Mouse (Mus musculus): ENCODE data around the gene Dazl.

DNA sequence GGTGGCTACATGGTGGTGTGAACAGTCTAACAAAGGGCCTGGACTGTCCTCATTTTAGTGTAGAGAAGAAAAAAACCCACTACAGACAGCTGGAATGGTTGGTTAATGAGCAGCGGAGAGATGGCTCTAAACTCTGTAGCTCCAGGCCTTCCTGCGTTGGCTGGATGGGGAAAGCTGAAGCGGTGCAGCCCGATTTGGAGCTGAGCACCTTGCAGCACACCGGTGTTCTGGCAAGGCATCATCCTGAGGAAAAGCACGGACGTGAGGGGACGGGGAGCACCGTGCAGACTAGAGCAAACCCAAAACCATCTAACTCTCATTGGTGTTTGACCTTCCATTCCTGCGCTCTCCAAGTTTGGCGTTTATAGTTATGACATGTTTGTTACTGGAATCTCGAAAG, 1.3 kb upstream of the Dazl start:
- TF ChIP-seq CTCF (IDR thresholded peaks at IDR 0.05; ENCODE audit: low read depth, low read length) (no peak), POLR2A (IDR thresholded peaks at IDR 0.05; ENCODE audit: extremely low read depth, insufficient read depth, low read length) (no peak)

Data from liver, adult 2 months (tissue).